Mouse (Mus musculus) testis, adult 2 months (tissue): ENCODE data around the gene Kcnk6.

Experiments
- CTCF ChIP-seq: fragments of 200-500 bp; IDR thresholded peaks from 2 replicates; pipeline ENCODE4 v1.5.1; 2012; ENCODE audit warnings: low read depth, mild to moderate bottlenecking, inconsistent platforms, low read length, moderate library complexity; ENCODE audit not compliant: control insufficient read depth, insufficient read depth, insufficient replicate concordance
- POLR2A ChIP-seq: fragments of 200-500 bp; IDR thresholded peaks from 2 replicates; pipeline ENCODE4 v1.6.1; 2012; ENCODE audit warnings: low read depth, mild to moderate bottlenecking, inconsistent platforms, low read length, moderate library complexity; ENCODE audit not compliant: control insufficient read depth

GRCm38 (mm10) chr7:29246015-29246414, 13.7 kb upstream of the Kcnk6 start:
- TF ChIP-seq CTCF = no peak
- no peak for TF ChIP-seq POLR2A
